Mouse (Mus musculus): ENCODE measurements around the gene Il2rb.

Il2rb gene

GRCm38 (mm10) chr15:78480111-78480510 is 15.0 kb downstream of the Il2rb start:
- DNase-seq, result no peak

GRCm38 (mm10) chr15:78479470-78479869 is 15.6 kb downstream of the Il2rb start:
- DNase-seq, result no peak

GRCm38 (mm10) chr15:78478073-78478472 is 17.0 kb downstream of the Il2rb start:
- no peak for DNase-seq

- DNase-seq, result no peak
Measured at GRCm38 (mm10) chr15:78476878-78477277, 18.2 kb downstream of the Il2rb start.

- DNase-seq, result no peak
Measured at GRCm38 (mm10) chr15:78475604-78476031, 19.5 kb downstream of the Il2rb start.

GRCm38 (mm10) chr15:78473442-78473841 is 21.6 kb downstream of the Il2rb start:
- no peak for DNase-seq

GRCm38 (mm10) chr15:78471902-78472301 is 23.2 kb downstream of the Il2rb start:
- DNase-seq, result no peak

GRCm38 (mm10) chr15:78470495-78471276 is 24.4 kb downstream of the Il2rb start:
- DNase-seq, result no peak

- no peak for DNase-seq
Measured at GRCm38 (mm10) chr15:78468379-78468937, 26.6 kb downstream of the Il2rb start, which contains the start of gene Tmprss6. TSS of gene Tmprss6 (minus strand) at chr15:78468634.

GRCm38 (mm10) chr15:78467570-78467969 is 27.5 kb downstream of the Il2rb start:
- no peak for DNase-seq

- DNase-seq, result no peak
Measured at GRCm38 (mm10) chr15:78466809-78467208, 28.3 kb downstream of the Il2rb start.

- no peak for DNase-seq
Measured at GRCm38 (mm10) chr15:78462981-78463380, 32.1 kb downstream of the Il2rb start.

- no peak for DNase-seq
Measured at GRCm38 (mm10) chr15:78457193-78457592, 37.9 kb downstream of the Il2rb start.

- DNase-seq, result no peak
Measured at GRCm38 (mm10) chr15:78456051-78456450, 39.0 kb downstream of the Il2rb start.

GRCm38 (mm10) chr15:78455168-78455567 is 39.9 kb downstream of the Il2rb start:
- no peak for DNase-seq

GRCm38 (mm10) chr15:78452929-78453328 is 42.1 kb downstream of the Il2rb start:
- DNase-seq, result no peak

GRCm38 (mm10) chr15:78451201-78451600 is 43.9 kb downstream of the Il2rb start:
- no peak for DNase-seq

- DNase-seq, result no peak
Measured at GRCm38 (mm10) chr15:78450419-78450768, 44.7 kb downstream of the Il2rb start.

- DNase-seq, result peak; percentile 51
Measured at GRCm38 (mm10) chr15:78449694-78450418, 45.2 kb downstream of the Il2rb start.

- peak; percentile 53 for DNase-seq
Measured at GRCm38 (mm10) chr15:78449131-78449530, 45.9 kb downstream of the Il2rb start.

- peak; percentile 99 for DNase-seq
Measured at GRCm38 (mm10) chr15:78447746-78448535, 47.1 kb downstream of the Il2rb start.

- DNase-seq, result no peak
Measured at GRCm38 (mm10) chr15:78447121-78447520, 48.0 kb downstream of the Il2rb start.

- DNase-seq, result no peak
Measured at GRCm38 (mm10) chr15:78443857-78444256, 51.2 kb downstream of the Il2rb start.
